ENCODE assay signal across 8 mouse cellular contexts in the genomic region with DNA sequence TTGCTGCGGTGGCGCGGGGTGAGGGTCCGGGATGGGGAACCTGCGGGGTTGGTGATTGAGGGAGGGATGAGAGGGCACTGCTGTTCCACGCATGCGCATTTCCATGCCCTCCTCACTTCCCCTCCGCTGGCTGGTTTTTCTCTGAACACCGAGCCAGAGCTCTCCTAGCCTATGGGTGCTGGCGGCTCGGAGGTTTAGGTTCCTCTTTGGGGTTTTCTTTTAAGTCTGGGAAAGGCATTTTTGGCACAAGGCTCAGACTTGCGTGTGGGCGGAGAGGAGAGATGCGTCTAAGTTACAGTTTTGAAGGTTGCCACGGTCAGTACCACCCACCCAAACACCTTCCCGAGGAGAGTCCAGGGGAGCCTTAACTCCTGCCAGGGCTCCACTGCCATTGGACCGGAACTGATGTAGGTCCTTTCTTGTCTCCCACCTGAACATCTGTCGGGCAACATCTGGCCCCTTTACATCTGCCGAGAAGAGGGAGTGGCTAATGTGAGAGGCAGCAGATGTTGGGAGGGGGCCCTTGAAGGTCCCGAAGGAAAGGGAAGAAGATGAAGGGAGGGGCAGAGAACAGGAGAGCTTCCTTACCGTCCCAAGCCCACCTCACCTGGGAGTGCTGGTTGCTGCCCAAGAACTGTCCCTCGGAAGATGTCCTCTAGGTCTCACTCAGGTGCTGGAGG. TPM values are rescaled to one million over a fixed set of nuclear protein-coding genes. Genes with fewer than 3 reads are reported as not detected.
A peak's percentile ranks its signal among the peaks of the same experiment; 100 is the strongest.
DNase-seq lines count a peak whose midpoint lies in the region; ATAC-seq lines count a peak whose summit lies in the region.

No protein-coding gene starts in this region.

- no peaks in the 10 kb centered on the region for H3K9me3 ChIP-seq in heart, embryonic 11.5 days (replicated peaks; ENCODE audit: control insufficient read depth, low read length)
- no peaks in the 10 kb centered on the region for H3K9me3 ChIP-seq in embryonic facial prominence, embryonic 15.5 days (replicated peaks)
- no peaks in the 10 kb centered on the region for H3K9me3 ChIP-seq in limb, embryonic 10.5 days (replicated peaks)
- no peaks in the 10 kb centered on the region for H3K9me3 ChIP-seq in midbrain, embryonic 16.5 days (replicated peaks; ENCODE audit: control insufficient read depth, low read length, poor library complexity, severe bottlenecking)

- H3K36me3 ChIP-seq in heart, embryonic 11.5 days (ENCODE audit: control insufficient read depth, insufficient read depth, low read length) = no peaks in the 10 kb centered on the region
- H3K36me3 ChIP-seq in embryonic facial prominence, embryonic 15.5 days = no peaks in the 10 kb centered on the region
- no peaks in the 10 kb centered on the region for H3K36me3 ChIP-seq in limb, embryonic 10.5 days
- no peaks in the 10 kb centered on the region for H3K36me3 ChIP-seq in midbrain, embryonic 16.5 days (ENCODE audit: control insufficient read depth, insufficient read depth, low read length)

- 12% methylated on average over 22 of the region's 22 CpGs for WGBS in heart, embryonic 11.5 days (ENCODE audit: insufficient replicate concordance)
- WGBS in embryonic facial prominence, embryonic 15.5 days = 9% methylated on average over 22 of the region's 22 CpGs
- WGBS in limb, embryonic 10.5 days = 11% methylated on average over 22 of the region's 22 CpGs
- 28% methylated on average over 22 of the region's 22 CpGs for WGBS in midbrain, embryonic 16.5 days

- H3K9ac ChIP-seq in heart, embryonic 11.5 days (ENCODE audit: low read depth, low read length) = no peak overlapping the region
- 0 out of 2 replicates have a peak overlapping the region, but pooled peaks have one; percentile 9 for H3K9ac ChIP-seq in embryonic facial prominence, embryonic 15.5 days
- peak overlapping the region; percentile 56 for H3K9ac ChIP-seq in midbrain, embryonic 16.5 days (ENCODE audit: low read depth, low read length)

- H3K27ac ChIP-seq in heart, embryonic 11.5 days (ENCODE audit: low read depth, low read length) = no peak overlapping the region
- no peak overlapping the region; the same call in 1 of the 2 replicates for H3K27ac ChIP-seq in embryonic facial prominence, embryonic 15.5 days (replicated peaks)
- H3K27ac ChIP-seq in limb, embryonic 10.5 days = peak overlapping the region; percentile 47; the same call in 1 of the 2 replicates
- no peak overlapping the region for H3K27ac ChIP-seq in midbrain, embryonic 16.5 days (ENCODE audit: low read length)

- peak overlapping the region; percentile 47 for H3K4me2 ChIP-seq in heart, embryonic 11.5 days
- peak overlapping the region; percentile 53 for H3K4me2 ChIP-seq in embryonic facial prominence, embryonic 15.5 days (replicated peaks)
- H3K4me2 ChIP-seq in midbrain, embryonic 16.5 days (ENCODE audit: low read length) = peak overlapping the region; percentile 63

- intact Hi-C loops in heart, postnatal 14 days (cut with DNase I) = no loop called here

- H3K27me3 ChIP-seq in heart, embryonic 11.5 days (ENCODE audit: control insufficient read depth, insufficient read depth, low read length) = peaks cover 38% of the 10 kb centered on the region
- H3K27me3 ChIP-seq in embryonic facial prominence, embryonic 15.5 days = peaks cover 5% of the 10 kb centered on the region; the same call in 1 of the 2 replicates
- peaks cover 55% of the 10 kb centered on the region for H3K27me3 ChIP-seq in limb, embryonic 10.5 days (ENCODE audit: low read depth, poor library complexity, severe bottlenecking)
- no peaks in the 10 kb centered on the region; the same call in none of the 2 replicates for H3K27me3 ChIP-seq in midbrain, embryonic 16.5 days (ENCODE audit: control insufficient read depth, insufficient read depth, low read depth, low read length)

- no peak for ATAC-seq in heart, embryonic 11.5 days (replicated peaks; ENCODE audit: insufficient number of reproducible peaks, low FRiP score, low TSS enrichment)
- 0 out of 2 replicates have a peak, but pooled peaks have one; percentile 22 for ATAC-seq in embryonic facial prominence, embryonic 15.5 days (ENCODE audit: insufficient number of reproducible peaks, low FRiP score, low TSS enrichment, low read depth)
- ATAC-seq in midbrain, embryonic 16.5 days = peak; percentile 48; the same call in 1 of the 2 replicates

- peak overlapping the region; percentile 6; the same call in 1 of the 2 replicates for H3K4me3 ChIP-seq in heart, embryonic 11.5 days (ENCODE audit: low read depth, low read length)
- H3K4me3 ChIP-seq in embryonic facial prominence, embryonic 15.5 days (replicated peaks) = peak overlapping the region; percentile 30
- H3K4me3 ChIP-seq in limb, embryonic 10.5 days = peak overlapping the region; percentile 41
- H3K4me3 ChIP-seq in midbrain, embryonic 16.5 days (ENCODE audit: low read depth, low read length) = peak overlapping the region; percentile 32

- DNase-seq in heart, postnatal 14 days = no peak
- DNase-seq in CD4-positive, CD25-positive, alpha-beta regulatory T cell, adult 2 months (ENCODE audit: low read depth, low spot score) = peak; percentile 81
- no peak for DNase-seq in limb, embryonic 10.5 days (ENCODE audit: low spot score)
- no peak for DNase-seq in cerebellum, adult 8-10 months
- DNase-seq in adrenal gland, adult 18-20 months (ENCODE audit: low spot score in 2 of 2) = no peak

- H3K4me1 ChIP-seq in heart, embryonic 11.5 days (ENCODE audit: control insufficient read depth, insufficient read depth, low read length) = no peaks in the 10 kb centered on the region
- H3K4me1 ChIP-seq in embryonic facial prominence, embryonic 15.5 days = peaks cover 12% of the 10 kb centered on the region
- peaks cover 18% of the 10 kb centered on the region for H3K4me1 ChIP-seq in limb, embryonic 10.5 days
- H3K4me1 ChIP-seq in midbrain, embryonic 16.5 days (ENCODE audit: control insufficient read depth, insufficient read depth, low read length) = peaks cover 3% of the 10 kb centered on the region; the same call in 1 of the 2 replicates

RNA-seq across cellular contexts. Expression of gene Runx3, which starts 8.5 kb away (rescaled TPM):
- polyA plus RNA-seq in heart, embryonic 11.5 days (2014; fragmentation: Nextera tagmentation; extraction: Ambion mirVana) = 0.06 TPM in 1 of 2 replicates, not detected in the other
- total RNA-seq in heart, postnatal 14 days (2021) = 1 to 10 TPM in 1 of 2 experiments, under 1 TPM in 1; 0.72 to 2.4 TPM
- 2.9 and 3.2 TPM in 2 replicates for polyA plus RNA-seq in embryonic facial prominence, embryonic 15.5 days (2015; fragmentation: Nextera tagmentation; extraction: Ambion mirVana)
- 0.05 and 0.08 TPM in 2 replicates for polyA plus RNA-seq in limb, embryonic 10.5 days (2016; fragmentation: Nextera tagmentation; extraction: Ambion mirVana)
- not detected in 2 replicates for polyA plus RNA-seq in midbrain, embryonic 16.5 days (2015; fragmentation: Nextera tagmentation; extraction: Ambion mirVana)
- total RNA-seq in adrenal gland, adult 18-20 months (2021) = 1 to 10 TPM; 2.3 to 4.8 TPM
